Comparison of ENCODE assay signal across 27 mouse cellular contexts in genomic region chr11:21690730-21691129, GRCm38 (mm10).
DNase-seq lines count a peak whose midpoint lies in the region; ATAC-seq lines count a peak whose summit lies in the region.
"Had no signal": no experiment of that assay in that cellular context is flagged by ENCODE, and none has a peak within 500 bp of the region (broad histone marks: within the 10 kb centered on the region; RNA-seq: fewer than 3 reads in every experiment).

No protein-coding gene starts in this region.

- no peak overlapping the region for H3K9ac ChIP-seq in forebrain, embryonic 14.5 days (ENCODE audit: low read length)
- H3K9ac ChIP-seq in midbrain, embryonic 14.5 days (replicated peaks; ENCODE audit: low read length): no peak overlapping the region
- H3K9ac ChIP-seq in midbrain, embryonic 11.5 days (ENCODE audit: low read length): no peak overlapping the region
- H3K9ac ChIP-seq: embryonic facial prominence, embryonic 13.5 days; forebrain, postnatal 0 days; heart, embryonic 15.5 days; hindbrain, embryonic 13.5 days; liver, embryonic 14.5 days; neural tube, embryonic 13.5 days; stomach, embryonic 15.5 days had no signal

- H3K4me2 ChIP-seq in forebrain, embryonic 14.5 days (ENCODE audit: low read length): no peak overlapping the region
- H3K4me2 ChIP-seq in midbrain, embryonic 14.5 days (ENCODE audit: low read length): no peak overlapping the region
- no peak overlapping the region for H3K4me2 ChIP-seq in midbrain, embryonic 11.5 days
- H3K4me2 ChIP-seq: embryonic facial prominence, embryonic 13.5 days; heart, embryonic 15.5 days; hindbrain, embryonic 13.5 days; neural tube, embryonic 13.5 days; stomach, embryonic 15.5 days had no signal

- no peaks in the 10 kb centered on the region for H3K27me3 ChIP-seq in forebrain, embryonic 14.5 days (replicated peaks; ENCODE audit: control insufficient read depth, insufficient read depth, low read length)
- no peaks in the 10 kb centered on the region for H3K27me3 ChIP-seq in forebrain, embryonic 10.5 days (ENCODE audit: poor library complexity, severe bottlenecking)
- H3K27me3 ChIP-seq in midbrain, embryonic 14.5 days (ENCODE audit: control insufficient read depth, insufficient read depth, low read length): no peaks in the 10 kb centered on the region
- H3K27me3 ChIP-seq in midbrain, embryonic 11.5 days (ENCODE audit: control insufficient read depth, insufficient read depth, low read length): no peaks in the 10 kb centered on the region
- H3K27me3 ChIP-seq: CH12.LX; embryonic facial prominence, embryonic 13.5 days; heart, embryonic 15.5 days; hindbrain, embryonic 13.5 days; neural tube, embryonic 13.5 days; stomach, embryonic 15.5 days had no signal

- H3K4me3 ChIP-seq in forebrain, embryonic 14.5 days (ENCODE audit: low read depth, low read length): no peak overlapping the region
- H3K4me3 ChIP-seq in forebrain, embryonic 10.5 days: no peak overlapping the region
- no peak overlapping the region for H3K4me3 ChIP-seq in midbrain, embryonic 14.5 days (replicated peaks; ENCODE audit: low read depth, low read length)
- no peak overlapping the region for H3K4me3 ChIP-seq in midbrain, embryonic 11.5 days (ENCODE audit: low read depth, low read length)
- H3K4me3 ChIP-seq: embryonic facial prominence, embryonic 13.5 days; erythroblast, embryonic 14.5 days; heart, embryonic 10.5 days; heart, embryonic 15.5 days; hindbrain, embryonic 13.5 days; midbrain, embryonic 10.5 days; myocyte; neural tube, embryonic 13.5 days; stomach, embryonic 15.5 days had no signal

- H3K36me3 ChIP-seq in forebrain, embryonic 14.5 days (ENCODE audit: control insufficient read depth, insufficient read depth, low read length): no peaks in the 10 kb centered on the region
- H3K36me3 ChIP-seq in forebrain, embryonic 10.5 days (replicated peaks): no peaks in the 10 kb centered on the region
- H3K36me3 ChIP-seq in midbrain, embryonic 14.5 days (ENCODE audit: control insufficient read depth, insufficient read depth, low read length): no peaks in the 10 kb centered on the region
- no peaks in the 10 kb centered on the region for H3K36me3 ChIP-seq in midbrain, embryonic 11.5 days (ENCODE audit: control insufficient read depth, insufficient read depth, low read length)
- H3K36me3 ChIP-seq: embryonic facial prominence, embryonic 13.5 days; heart, embryonic 10.5 days; heart, embryonic 15.5 days; hindbrain, embryonic 13.5 days; midbrain, embryonic 10.5 days; neural tube, embryonic 13.5 days; stomach, embryonic 15.5 days had no signal

- no peak for ATAC-seq in forebrain, embryonic 14.5 days
- no peak for ATAC-seq in midbrain, embryonic 14.5 days (ENCODE audit: low FRiP score, low TSS enrichment)
- ATAC-seq in midbrain, embryonic 11.5 days (ENCODE audit: low FRiP score): no peak
- ATAC-seq: forebrain, postnatal 0 days had no signal

- no peaks in the 10 kb centered on the region for H3K4me1 ChIP-seq in forebrain, embryonic 14.5 days (ENCODE audit: control insufficient read depth, insufficient read depth, low read length)
- H3K4me1 ChIP-seq in forebrain, embryonic 10.5 days: no peaks in the 10 kb centered on the region
- peaks cover 5% of the 10 kb centered on the region; the same call in 1 of the 2 replicates for H3K4me1 ChIP-seq in midbrain, embryonic 14.5 days (ENCODE audit: control insufficient read depth, insufficient read depth, low read length)
- H3K4me1 ChIP-seq in midbrain, embryonic 11.5 days (ENCODE audit: control insufficient read depth, insufficient read depth, low read length): 0 out of 2 replicates have a peak, but pooled peaks cover 2% of the 10 kb centered on the region
- H3K4me1 ChIP-seq: embryonic facial prominence, embryonic 13.5 days; heart, embryonic 10.5 days; heart, embryonic 15.5 days; hindbrain, embryonic 13.5 days; neural tube, embryonic 13.5 days; stomach, embryonic 15.5 days had no signal

- H3K9me3 ChIP-seq in forebrain, embryonic 14.5 days (replicated peaks; ENCODE audit: control insufficient read depth, low read length): no peaks in the 10 kb centered on the region
- H3K9me3 ChIP-seq in forebrain, embryonic 10.5 days: no peaks in the 10 kb centered on the region
- no peaks in the 10 kb centered on the region for H3K9me3 ChIP-seq in midbrain, embryonic 14.5 days (ENCODE audit: control insufficient read depth, low read length)
- no peaks in the 10 kb centered on the region for H3K9me3 ChIP-seq in midbrain, embryonic 11.5 days (ENCODE audit: control insufficient read depth, low read length)
- H3K9me3 ChIP-seq: embryonic facial prominence, embryonic 13.5 days; heart, embryonic 10.5 days; heart, embryonic 15.5 days; hindbrain, embryonic 13.5 days; midbrain, embryonic 10.5 days; neural tube, embryonic 13.5 days; stomach, embryonic 15.5 days had no signal

- peak; percentile 17 for DNase-seq in forebrain, embryonic 14.5 days (ENCODE audit: low spot score)
- no peak for DNase-seq in forebrain, embryonic 10.5 days (ENCODE audit: extremely low spot score, low spot score)
- peak; percentile 53 for DNase-seq in midbrain, embryonic 14.5 days
- DNase-seq in midbrain, embryonic 11.5 days (ENCODE audit: low spot score, missing footprints): no peak
- DNase-seq in NIH3T3 (ENCODE audit: low read depth): peak; percentile 13
- no peak for DNase-seq in gastrocnemius, postnatal 4 days (ENCODE audit: low spot score in 2 of 2)
- DNase-seq: cerebellum, adult 8-10 months; cerebellum, postnatal 36 days; embryo, embryonic 11 days; forebrain, postnatal 0 days; gastrocnemius, postnatal 10 days; kidney, adult 11 months; kidney, postnatal 14 days; liver; lung, adult 2 months; right cerebral cortex, postnatal 25 days had no signal

- 50% methylated on average over 2 of the region's 2 CpGs for WGBS in forebrain, embryonic 14.5 days
- 91% methylated on average over 2 of the region's 2 CpGs for WGBS in forebrain, embryonic 10.5 days
- WGBS in midbrain, embryonic 14.5 days: 70% methylated on average over 2 of the region's 2 CpGs
- WGBS in midbrain, embryonic 11.5 days: 91% methylated on average over 2 of the region's 2 CpGs

- no peak overlapping the region for H3K27ac ChIP-seq in forebrain, embryonic 14.5 days (ENCODE audit: low read depth, low read length)
- H3K27ac ChIP-seq in forebrain, embryonic 10.5 days: no peak overlapping the region
- no peak overlapping the region for H3K27ac ChIP-seq in midbrain, embryonic 14.5 days (replicated peaks; ENCODE audit: low read depth, low read length)
- H3K27ac ChIP-seq in midbrain, embryonic 11.5 days (ENCODE audit: low read depth, low read length): no peak overlapping the region
- H3K27ac ChIP-seq: embryonic facial prominence, embryonic 13.5 days; heart, embryonic 10.5 days; heart, embryonic 15.5 days; hindbrain, embryonic 13.5 days; liver, embryonic 14.5 days; midbrain, embryonic 10.5 days; neural tube, embryonic 13.5 days; stomach, embryonic 15.5 days had no signal

Comparison
In these comparisons a context has a peak if more than half of its experiments do, and no peak if none do; other contexts are left out.
1. DNase-seq: peak in forebrain, embryonic 14.5 days (single experiment), midbrain, embryonic 14.5 days (single experiment) and NIH3T3 (single experiment); none in forebrain, embryonic 10.5 days (single experiment), midbrain, embryonic 11.5 days (single experiment) and gastrocnemius, postnatal 4 days (0 of 2).